Mouse (Mus musculus): ENCODE data around the gene Nt5c. TPM values are rescaled to one million over a fixed set of nuclear protein-coding genes. Genes with fewer than 3 reads are reported as not detected.

Gene Nt5c
- polyA plus RNA-seq, 1 experiment, result 173 TPM

DNA sequence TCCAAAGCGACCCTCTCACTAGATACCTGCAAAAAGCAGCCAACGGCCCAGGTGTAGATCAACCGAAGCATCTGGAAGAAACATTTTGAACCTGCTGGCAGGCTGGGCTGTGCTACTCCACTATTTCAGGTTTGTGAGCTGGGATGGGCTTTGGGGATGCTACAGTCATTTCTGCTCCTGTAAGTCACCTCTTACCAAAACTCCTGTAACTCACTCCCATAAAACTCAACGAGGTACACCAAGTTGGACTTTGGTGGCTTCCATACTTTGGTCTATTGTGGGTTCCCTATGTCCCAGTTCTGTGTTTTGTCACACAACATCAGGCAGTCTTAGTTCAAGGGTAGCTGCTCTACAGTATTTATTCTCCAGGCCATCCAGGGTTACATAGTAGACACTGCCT lies 29.4 kb upstream of the Nt5c start:
- H3K4me3 ChIP-seq (replicated peaks), result no peak overlapping the region
- H3K36me3 ChIP-seq (replicated peaks; ENCODE audit: low read length), result peaks cover 52% of the 10 kb centered on the region
- no peaks in the 10 kb centered on the region for H3K27me3 ChIP-seq (replicated peaks)
- H3K4me1 ChIP-seq, result peaks cover 11% of the 10 kb centered on the region; the same call in 1 of the 2 replicates
- TF ChIP-seq FLI1 (IDR thresholded peaks at IDR 0.05; ENCODE audit: low read length), result no peak
- no peak for TF ChIP-seq GATA1 (IDR thresholded peaks at IDR 0.05; ENCODE audit: borderline replicate concordance, low read length)
- no peaks in the 10 kb centered on the region for H3K9me3 ChIP-seq

DNA sequence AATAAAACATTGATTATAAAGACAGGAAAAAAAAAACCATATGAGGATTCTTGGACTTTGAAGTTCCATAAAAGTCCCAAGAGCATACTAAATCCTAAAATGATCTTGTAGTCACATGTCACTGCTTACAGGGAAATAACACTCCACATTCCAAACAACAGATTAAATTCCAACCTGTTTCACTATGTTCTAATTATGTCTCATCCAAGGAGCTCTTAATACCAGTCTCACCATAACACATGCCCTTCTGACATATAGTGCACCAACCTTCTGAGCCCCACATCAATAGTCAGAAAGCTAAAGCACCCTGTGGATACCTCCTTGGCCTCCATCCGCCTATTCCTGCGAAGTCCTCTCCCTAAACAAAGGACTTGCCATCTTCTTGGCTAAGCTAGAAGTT lies 28.6 kb upstream of the Nt5c start:
- TF ChIP-seq GATA1 (IDR thresholded peaks at IDR 0.05; ENCODE audit: borderline replicate concordance, low read length) (no peak), FLI1 (IDR thresholded peaks at IDR 0.05; ENCODE audit: low read length) (no peak)
- no peaks in the 10 kb centered on the region for H3K27me3 ChIP-seq (replicated peaks)

DNA sequence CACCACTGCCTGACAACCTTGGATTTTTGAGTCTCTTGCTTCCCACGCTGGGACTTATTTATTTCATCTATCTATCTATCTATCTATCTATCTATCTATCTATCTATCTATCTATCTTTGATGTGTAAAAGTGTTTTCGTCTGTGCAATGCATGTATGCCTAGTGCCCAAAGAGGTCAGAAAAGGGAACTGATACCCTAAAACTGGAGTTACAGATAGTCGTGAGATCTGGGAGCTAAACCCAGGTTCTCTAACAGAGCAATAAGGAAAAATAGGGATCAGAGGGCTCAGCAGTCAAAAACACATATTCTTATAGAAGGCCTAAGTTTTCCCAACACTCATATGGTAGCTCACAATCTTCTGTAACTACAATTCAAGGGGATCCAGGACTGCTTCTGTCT lies 27.9 kb upstream of the Nt5c start:
- Histone ChIP-seq H3K27me3 (replicated peaks) (no peaks in the 10 kb centered on the region), H3K4me3 (replicated peaks) (no peak overlapping the region), H3K36me3 (replicated peaks; ENCODE audit: low read length) (peaks cover 37% of the 10 kb centered on the region), H3K4me1 (peaks cover 17% of the 10 kb centered on the region), H3K9me3 (no peaks in the 10 kb centered on the region)
- TF ChIP-seq GATA1 (IDR thresholded peaks at IDR 0.05; ENCODE audit: borderline replicate concordance, low read length) (no peak), FLI1 (IDR thresholded peaks at IDR 0.05; ENCODE audit: low read length) (no peak)

More for the DNA sequence above, 28.6 kb upstream of the Nt5c start:
- Histone ChIP-seq H3K36me3 (replicated peaks; ENCODE audit: low read length) (peaks cover 43% of the 10 kb centered on the region), H3K4me3 (replicated peaks) (no peak overlapping the region), H3K9me3 (no peaks in the 10 kb centered on the region), H3K4me1 (peaks cover 13% of the 10 kb centered on the region)

DNA sequence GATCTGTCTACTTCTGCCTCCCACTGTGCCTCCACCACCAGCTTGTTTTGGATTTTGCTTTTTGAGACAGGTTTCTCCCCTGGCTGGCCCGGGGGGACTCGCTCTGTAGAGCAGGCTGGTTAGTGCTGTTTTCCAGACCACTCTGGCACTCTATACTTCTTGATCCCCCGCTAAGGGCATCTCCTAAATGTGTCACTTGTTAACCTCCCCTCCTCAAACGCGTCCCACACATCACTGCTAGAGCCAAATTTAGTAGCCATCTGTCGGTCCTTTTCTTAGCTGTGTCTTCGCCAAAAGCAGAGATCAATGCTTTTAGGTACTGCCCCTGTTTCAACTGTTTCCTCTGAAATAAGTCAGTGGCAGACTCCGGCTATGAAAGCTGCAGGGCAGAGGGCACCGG lies 27.0 kb upstream of the Nt5c start:
- H3K9me3 ChIP-seq, result no peaks in the 10 kb centered on the region
- peaks cover 17% of the 10 kb centered on the region for H3K4me1 ChIP-seq
- TF ChIP-seq GATA1 (IDR thresholded peaks at IDR 0.05; ENCODE audit: borderline replicate concordance, low read length), result no peak
- TF ChIP-seq FLI1 (IDR thresholded peaks at IDR 0.05; ENCODE audit: low read length), result no peak
- no peaks in the 10 kb centered on the region for H3K27me3 ChIP-seq (replicated peaks)
- peaks cover 28% of the 10 kb centered on the region for H3K36me3 ChIP-seq (replicated peaks; ENCODE audit: low read length)
- no peak overlapping the region for H3K4me3 ChIP-seq (replicated peaks)

DNA sequence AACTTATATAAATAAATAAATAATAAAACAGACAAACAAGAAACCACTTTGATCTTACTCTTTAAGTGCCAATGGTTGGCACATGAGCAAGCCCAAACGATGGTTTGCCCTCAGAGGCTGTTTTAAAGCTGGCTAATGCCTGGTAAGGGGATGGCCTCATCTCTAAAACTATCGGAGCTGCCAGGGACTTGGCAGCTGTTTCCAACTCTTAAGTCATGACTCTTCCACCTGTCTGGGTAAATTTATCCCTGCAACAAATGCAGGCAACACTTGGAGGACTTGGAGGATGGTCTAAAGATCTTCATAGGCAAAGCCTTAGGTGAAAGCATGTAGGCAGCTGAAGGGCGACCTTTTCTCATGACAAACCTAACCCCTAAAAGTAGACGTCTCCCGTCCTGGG lies 25.3 kb upstream of the Nt5c start:
- peaks cover 24% of the 10 kb centered on the region for H3K4me1 ChIP-seq
- H3K27me3 ChIP-seq (replicated peaks), result no peaks in the 10 kb centered on the region
- H3K36me3 ChIP-seq (replicated peaks; ENCODE audit: low read length), result peaks cover 17% of the 10 kb centered on the region
- H3K4me3 ChIP-seq (replicated peaks), result no peak overlapping the region
- TF ChIP-seq GATA1 (IDR thresholded peaks at IDR 0.05; ENCODE audit: borderline replicate concordance, low read length) (no peak), FLI1 (IDR thresholded peaks at IDR 0.05; ENCODE audit: low read length) (no peak)
- no peaks in the 10 kb centered on the region for H3K9me3 ChIP-seq

DNA sequence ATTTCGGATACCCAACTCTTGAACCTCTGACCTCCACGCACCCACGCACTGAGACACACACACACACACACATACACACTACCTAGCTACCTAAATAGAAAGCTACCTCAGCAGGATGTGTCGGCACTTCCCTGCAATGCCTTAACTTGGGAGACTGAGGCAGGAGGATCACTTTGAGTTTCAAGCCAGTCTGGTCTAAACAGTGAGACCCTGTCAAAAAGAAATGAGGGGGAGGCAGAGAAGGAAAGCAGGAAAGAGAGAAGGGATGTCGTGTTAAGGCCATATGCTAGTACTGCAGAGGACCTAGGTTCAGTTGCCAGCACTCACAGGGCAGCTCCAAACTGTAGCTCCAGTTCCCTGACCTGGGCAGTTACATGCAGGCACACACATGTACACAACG lies 23.4 kb upstream of the Nt5c start:
- peaks cover 2% of the 10 kb centered on the region for H3K36me3 ChIP-seq (replicated peaks; ENCODE audit: low read length)
- H3K9me3 ChIP-seq, result no peaks in the 10 kb centered on the region
- H3K4me3 ChIP-seq (replicated peaks), result peak overlapping the region; percentile 82
- peaks cover 39% of the 10 kb centered on the region for H3K4me1 ChIP-seq
- H3K27me3 ChIP-seq (replicated peaks), result no peaks in the 10 kb centered on the region
- TF ChIP-seq FLI1 (IDR thresholded peaks at IDR 0.05; ENCODE audit: low read length) (no peak), GATA1 (IDR thresholded peaks at IDR 0.05; ENCODE audit: borderline replicate concordance, low read length) (no peak)

DNA sequence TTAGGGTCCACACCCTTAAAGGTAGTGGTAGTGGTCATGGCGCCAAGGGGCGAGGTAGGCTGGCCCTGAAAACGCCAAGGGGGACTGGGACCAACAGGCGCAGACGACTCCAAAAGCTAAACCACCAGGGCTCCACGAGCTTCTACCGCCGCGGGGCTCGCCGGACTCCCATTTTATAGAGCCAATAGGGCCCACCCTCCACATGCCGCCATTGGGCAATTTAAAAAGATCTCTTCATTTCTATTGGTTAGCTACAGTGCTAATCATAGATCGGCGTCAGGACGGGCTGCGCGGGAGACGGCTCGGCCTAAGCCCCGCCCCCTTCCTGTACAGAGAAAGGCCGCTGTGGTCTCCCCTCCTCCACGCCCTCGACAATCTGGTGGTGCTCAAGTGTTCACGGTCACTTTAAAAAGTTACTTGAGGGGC lies 22.6 kb upstream of the Nt5c start, which contains the start of gene Jpt1:
TSS of gene Jpt1 (minus strand) at position 150 of the 426 bp plus-strand sequence.
- Histone ChIP-seq H3K27me3 (replicated peaks) (no peaks in the 10 kb centered on the region), H3K4me3 (replicated peaks) (peak within 1 kb of the TSS; percentile 97), H3K9me3 (no peaks in the 10 kb centered on the region), H3K4me1 (peaks cover 45% of the 10 kb centered on the region), H3K36me3 (replicated peaks; ENCODE audit: low read length) (no peaks in the 10 kb centered on the region)
- TF ChIP-seq FLI1 (IDR thresholded peaks at IDR 0.05; ENCODE audit: low read length) (0 out of 2 replicates have a peak, but pooled peaks have one; percentile 11), GATA1 (IDR thresholded peaks at IDR 0.05; ENCODE audit: borderline replicate concordance, low read length) (no peak)

DNA sequence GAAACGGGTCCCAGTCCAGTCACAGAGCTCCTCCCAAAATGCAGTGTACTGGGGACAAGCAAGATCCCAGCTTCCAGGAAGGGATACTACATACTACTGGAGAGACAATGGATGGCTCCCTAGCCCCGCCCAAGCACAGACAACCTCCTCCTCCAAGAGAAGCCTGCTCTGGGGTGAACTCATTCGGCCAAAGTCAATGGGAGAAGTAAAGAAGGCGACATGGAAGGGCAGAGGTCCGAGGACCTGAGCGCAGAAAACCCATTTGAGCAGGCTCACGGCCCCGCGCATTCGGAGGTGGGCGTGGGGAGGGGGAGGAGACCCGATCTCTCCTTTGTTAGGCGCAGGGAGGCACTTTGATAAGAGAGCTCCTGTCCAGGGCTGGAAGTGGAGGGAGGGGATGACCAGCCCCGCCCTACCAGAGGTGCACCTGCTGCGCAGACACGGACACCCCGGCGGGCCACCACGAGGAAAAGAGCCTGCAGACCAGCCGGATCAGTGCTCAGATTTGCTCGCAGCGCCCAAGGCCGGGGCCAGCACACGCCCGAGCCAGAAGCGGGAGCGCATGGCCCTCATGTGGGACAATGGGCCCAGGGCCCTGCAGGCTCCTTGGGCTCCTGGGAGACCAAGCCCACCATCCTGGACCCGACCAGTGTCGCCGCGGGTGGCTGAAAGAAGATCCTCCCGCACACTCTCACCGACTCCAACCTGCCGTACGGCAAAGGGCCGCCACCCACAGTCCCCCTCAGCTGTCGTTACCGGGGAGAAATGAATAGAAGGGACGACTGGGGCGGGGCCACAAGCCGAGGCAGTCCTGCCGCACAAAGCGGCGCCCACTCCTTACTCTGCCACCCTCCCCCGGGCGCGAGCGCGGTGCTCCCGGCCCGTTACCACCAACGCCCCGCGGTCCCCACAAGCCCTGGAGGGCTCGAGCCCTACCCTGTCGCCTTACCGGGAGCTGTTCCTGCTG lies 21.9 kb upstream of the Nt5c start:
- Histone ChIP-seq H3K4me1 (peaks cover 48% of the 10 kb centered on the region), H3K9me3 (no peaks in the 10 kb centered on the region)

DNA sequence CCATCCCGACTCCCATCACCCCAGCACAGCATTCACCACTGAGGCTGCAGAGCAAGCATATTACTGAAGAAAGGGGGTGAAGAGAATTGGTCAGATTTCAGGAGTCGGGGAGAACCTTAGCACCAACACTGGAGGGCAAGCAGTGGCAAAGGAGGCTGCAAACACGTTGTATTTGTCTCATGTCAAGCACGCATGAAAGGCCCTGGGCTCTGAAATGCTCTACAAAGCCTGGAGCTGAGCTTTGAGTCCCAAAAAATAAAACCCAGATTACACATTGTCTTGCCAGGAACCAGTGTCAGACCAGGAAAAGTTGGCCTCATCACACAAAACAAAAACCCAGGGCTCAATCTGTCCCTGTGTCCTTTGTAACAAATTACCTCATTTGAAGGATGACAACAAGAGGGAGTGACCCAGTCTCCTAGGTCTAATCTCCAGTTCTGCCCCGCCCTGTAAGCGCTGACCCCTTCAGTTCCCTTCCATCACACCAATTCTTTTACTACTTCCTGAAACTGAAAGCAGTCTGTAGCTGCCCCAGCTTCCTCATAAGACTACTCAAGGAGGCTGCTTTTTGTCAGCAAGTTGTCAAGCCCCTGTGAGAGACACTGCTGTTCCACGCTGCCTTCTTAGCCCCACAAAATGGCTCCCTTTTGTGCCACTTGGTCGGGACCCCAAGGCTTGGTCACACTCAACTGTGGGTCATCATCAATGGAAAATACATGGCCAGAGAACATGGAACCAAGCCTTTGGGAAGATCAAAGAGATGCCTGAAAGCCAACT lies 20.9 kb upstream of the Nt5c start:
- no peaks in the 10 kb centered on the region for H3K27me3 ChIP-seq (replicated peaks)
- no peaks in the 10 kb centered on the region for H3K9me3 ChIP-seq
- peaks cover 57% of the 10 kb centered on the region for H3K4me1 ChIP-seq
- H3K4me3 ChIP-seq (replicated peaks), result peak overlapping the region; percentile 97
- peaks cover 4% of the 10 kb centered on the region for H3K36me3 ChIP-seq (replicated peaks; ENCODE audit: low read length)
- TF ChIP-seq FLI1 (IDR thresholded peaks at IDR 0.05; ENCODE audit: low read length) (no peak), GATA1 (IDR thresholded peaks at IDR 0.05; ENCODE audit: borderline replicate concordance, low read length) (no peak)

More for the DNA sequence above, 21.9 kb upstream of the Nt5c start:
- Histone ChIP-seq H3K4me3 (replicated peaks) (peak overlapping the region; percentile 97), H3K36me3 (replicated peaks; ENCODE audit: low read length) (peaks cover 4% of the 10 kb centered on the region), H3K27me3 (replicated peaks) (no peaks in the 10 kb centered on the region)
- TF ChIP-seq GATA1 (IDR thresholded peaks at IDR 0.05; ENCODE audit: borderline replicate concordance, low read length), result no peak
- no peak for TF ChIP-seq FLI1 (IDR thresholded peaks at IDR 0.05; ENCODE audit: low read length)
